Mouse (Mus musculus) kidney, adult 9 months (tissue): ENCODE results near the gene Lrrn2.

ENCODE experiments used
- DNase-seq: peaks from one replicate; pipeline ENCODE4 v3.0.0; 2022

Gene Lrrn2

GRCm38 (mm10) chr1:132886626-132887025, 6.6 kb downstream of the Lrrn2 start:
- no peak for DNase-seq

- DNase-seq, result no peak
Observed at GRCm38 (mm10) chr1:132888811-132889210, 8.7 kb downstream of the Lrrn2 start.

GRCm38 (mm10) chr1:132890161-132890794, 10.2 kb downstream of the Lrrn2 start:
- no peak for DNase-seq

- no peak for DNase-seq
Observed at GRCm38 (mm10) chr1:132892065-132892464, 12.0 kb downstream of the Lrrn2 start.

- DNase-seq, result no peak
Observed at GRCm38 (mm10) chr1:132893311-132894077, 13.4 kb downstream of the Lrrn2 start.

GRCm38 (mm10) chr1:132899029-132899428, 19.0 kb downstream of the Lrrn2 start:
- DNase-seq, result no peak

- no peak for DNase-seq
Observed at GRCm38 (mm10) chr1:132899626-132900025, 19.6 kb downstream of the Lrrn2 start.

GRCm38 (mm10) chr1:132900945-132901344, 20.9 kb downstream of the Lrrn2 start:
- DNase-seq, result no peak

GRCm38 (mm10) chr1:132903519-132903918, 23.4 kb downstream of the Lrrn2 start:
- DNase-seq, result no peak

GRCm38 (mm10) chr1:132909090-132909489, 29.0 kb downstream of the Lrrn2 start:
- no peak for DNase-seq

- DNase-seq, result no peak
Observed at GRCm38 (mm10) chr1:132909951-132910350, 29.9 kb downstream of the Lrrn2 start.

- no peak for DNase-seq
Observed at GRCm38 (mm10) chr1:132910414-132911041, 30.5 kb downstream of the Lrrn2 start.

- no peak for DNase-seq
Observed at GRCm38 (mm10) chr1:132915849-132916493, 35.9 kb downstream of the Lrrn2 start.

- DNase-seq, result no peak
Observed at GRCm38 (mm10) chr1:132917554-132917953, 37.5 kb downstream of the Lrrn2 start.

GRCm38 (mm10) chr1:132918117-132918680, 38.1 kb downstream of the Lrrn2 start:
- DNase-seq, result no peak

- DNase-seq, result no peak
Observed at GRCm38 (mm10) chr1:132919258-132919657, 39.2 kb downstream of the Lrrn2 start.

- DNase-seq, result no peak
Observed at GRCm38 (mm10) chr1:132921071-132921470, 41.0 kb downstream of the Lrrn2 start.

GRCm38 (mm10) chr1:132922257-132922656, 42.2 kb downstream of the Lrrn2 start:
- DNase-seq, result no peak

- DNase-seq, result no peak
Observed at GRCm38 (mm10) chr1:132925270-132925669, 45.2 kb downstream of the Lrrn2 start.

GRCm38 (mm10) chr1:132928032-132928906, 48.2 kb downstream of the Lrrn2 start:
- no peak for DNase-seq

GRCm38 (mm10) chr1:132928907-132929250, 48.8 kb downstream of the Lrrn2 start:
- no peak for DNase-seq

- DNase-seq, result no peak
Observed at GRCm38 (mm10) chr1:132930291-132930690, 50.2 kb downstream of the Lrrn2 start.
